Mouse (Mus musculus) embryonic facial prominence, embryonic 14.5 days (tissue): ENCODE data around the gene Cdx4. TPM values are rescaled to one million over a fixed set of nuclear protein-coding genes. Genes with fewer than 3 reads are reported as not detected.

ENCODE experiments used
- ATAC-seq: fragments of 200-750 bp; cut with Nextera tagmentation; 2 replicates; pipeline ENCODE4 v1.8.0; 2017; ENCODE audit warnings: low read depth, moderate number of reproducible peaks, moderate TSS enrichment
- DNase-seq: peaks from one replicate; pipeline ENCODE4 v3.0.0-alpha.2; 2015; ENCODE audit warnings: low spot score
- H3K27ac ChIP-seq: fragments of 300-500 bp; sonication (generic); replicated peaks from 2 replicates; pipeline ENCODE4 v1.5.1; 2014; ENCODE audit warnings: low read depth, mild to moderate bottlenecking, low read length, moderate library complexity
- H3K27me3 ChIP-seq: fragments of 300-500 bp; sonication (generic); replicated peaks from 2 replicates; pipeline ENCODE4 v1.6.1; 2014; ENCODE audit warnings: low read length; ENCODE audit not compliant: control insufficient read depth, insufficient read depth
- H3K36me3 ChIP-seq: fragments of 300-500 bp; sonication (generic); 2 replicates; pipeline ENCODE4 v1.6.1; 2014; ENCODE audit warnings: low read length, mixed read lengths; ENCODE audit not compliant: control insufficient read depth, insufficient read depth
- H3K4me1 ChIP-seq: fragments of 300-500 bp; sonication (generic); 2 replicates; pipeline ENCODE4 v1.6.1; 2014; ENCODE audit warnings: antibody characterized with exemption, low read length; ENCODE audit not compliant: control insufficient read depth, insufficient read depth
- H3K4me2 ChIP-seq: fragments of 300-500 bp; sonication (generic); 2 replicates; pipeline ENCODE4 v1.6.1; 2014; ENCODE audit warnings: low read depth, mild to moderate bottlenecking, low read length, moderate library complexity, mixed read lengths
- H3K4me3 ChIP-seq: fragments of 300-500 bp; sonication (generic); 2 replicates; pipeline ENCODE4 v1.5.1; 2014; ENCODE audit warnings: low read depth, mild to moderate bottlenecking, low read length
- H3K9ac ChIP-seq: fragments of 300-500 bp; sonication (generic); 2 replicates; pipeline ENCODE4 v1.6.1; 2014; ENCODE audit warnings: low read depth, mild to moderate bottlenecking, low read length, moderate library complexity, mixed read lengths
- H3K9me3 ChIP-seq: fragments of 300-500 bp; sonication (generic); 2 replicates; pipeline ENCODE4 v1.6.1; 2016; ENCODE audit warnings: low read length; ENCODE audit not compliant: control insufficient read depth
- WGBS: fragments of 180-500 bp; shearing (Covaris S2); extraction: QIAGEN DNeasy Blood & Tissue Kit; methylation state at CpG from one replicate; pipeline ENCODE4 v1.1.7; 2014; 5-methylcytosine and 5-hydroxymethylcytosine counted together
- polyA plus RNA-seq: library from polyadenylated mRNA; unstranded; fragments of >200 nt; fragmentation: Nextera tagmentation; extraction: Ambion mirVana; gene quantifications from 2 replicates; pipeline ENCODE4 v1.2.1, GENCODE M21; 2014

The Cdx4 gene
- polyA plus RNA-seq, 1 experiment from 2014 or later, result not detected

DNA sequence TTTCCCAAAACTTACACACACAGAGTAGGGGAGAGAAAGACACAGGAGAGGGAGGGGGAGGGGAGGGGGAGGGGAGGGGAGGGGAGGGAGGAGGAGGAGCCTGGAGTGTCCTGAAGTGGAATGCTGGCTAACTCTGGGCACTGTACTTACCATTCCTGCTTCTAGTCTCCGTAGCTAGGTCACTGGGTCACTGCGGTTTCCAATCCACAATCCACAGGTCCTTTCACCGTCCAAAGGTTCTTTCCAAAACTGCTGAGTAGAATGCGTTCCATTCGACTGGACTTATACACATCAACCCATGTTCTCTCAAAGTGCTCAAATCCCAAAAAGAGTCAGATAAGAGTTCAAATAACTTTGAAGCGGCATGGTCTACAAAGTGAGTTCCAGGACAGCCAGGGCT is 7.1 kb upstream of the Cdx4 start:
- ATAC-seq (no peak), DNase-seq (no peak)
- Histone ChIP-seq H3K9ac (no peak overlapping the region), H3K27me3 (peaks cover 24% of the 10 kb centered on the region), H3K9me3 (no peaks in the 10 kb centered on the region), H3K4me1 (no peaks in the 10 kb centered on the region), H3K4me3 (no peak overlapping the region), H3K27ac (no peak overlapping the region), H3K4me2 (no peak overlapping the region), H3K36me3 (no peaks in the 10 kb centered on the region)
- WGBS, result 77% methylated on average over 6 of the region's 6 CpGs

DNA sequence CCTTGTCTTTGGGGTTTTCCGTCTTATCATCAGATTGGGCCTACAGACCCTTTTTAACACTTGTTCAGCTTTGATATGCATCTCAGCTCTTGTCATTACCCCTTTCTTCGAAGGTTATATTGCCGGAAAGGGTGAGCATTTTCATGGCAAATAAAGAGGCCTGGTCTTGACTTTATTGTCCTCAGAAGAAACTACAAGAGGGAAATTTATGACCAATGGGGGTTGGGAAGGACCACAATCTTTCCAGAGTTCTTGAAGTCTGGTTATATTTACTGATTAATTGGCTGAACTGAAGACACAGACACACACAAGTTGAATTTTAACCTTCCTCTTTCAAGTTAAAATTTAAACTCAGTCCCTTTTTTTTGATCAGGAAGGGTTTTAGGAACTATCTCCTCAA is 4.7 kb downstream of the Cdx4 start:
- Histone ChIP-seq H3K9ac (no peak overlapping the region), H3K9me3 (no peaks in the 10 kb centered on the region), H3K27ac (no peak overlapping the region), H3K4me2 (no peak overlapping the region), H3K4me1 (no peaks in the 10 kb centered on the region), H3K4me3 (no peak overlapping the region), H3K27me3 (peaks cover 75% of the 10 kb centered on the region), H3K36me3 (no peaks in the 10 kb centered on the region)
- ATAC-seq (no peak), DNase-seq (no peak)
- WGBS, result 85% methylated on average over 3 of the region's 3 CpGs

DNA sequence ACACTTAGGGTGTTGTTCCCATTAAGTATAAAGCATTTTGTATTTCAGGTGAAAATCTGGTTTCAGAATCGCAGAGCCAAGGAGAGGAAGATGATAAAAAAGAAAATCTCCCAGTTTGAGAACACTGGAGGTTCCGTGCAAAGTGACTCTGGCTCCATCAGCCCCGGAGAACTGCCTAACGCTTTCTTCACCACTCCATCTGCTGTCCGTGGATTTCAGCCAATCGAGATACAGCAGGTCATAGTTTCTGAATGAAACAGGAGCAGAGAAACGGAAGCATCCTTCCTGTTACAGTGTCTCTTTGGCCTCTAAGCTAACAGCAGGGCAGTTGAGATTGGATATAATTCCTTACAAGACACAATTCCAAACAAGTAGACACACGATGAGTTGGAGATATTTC is 8.2 kb downstream of the Cdx4 start:
- no peak for ATAC-seq
- Histone ChIP-seq H3K4me3 (no peak overlapping the region), H3K9me3 (no peaks in the 10 kb centered on the region), H3K4me1 (no peaks in the 10 kb centered on the region), H3K36me3 (no peaks in the 10 kb centered on the region), H3K27me3 (peaks cover 43% of the 10 kb centered on the region), H3K4me2 (no peak overlapping the region), H3K9ac (no peak overlapping the region), H3K27ac (no peak overlapping the region)
- 57% methylated on average over 8 of the region's 8 CpGs for WGBS
- no peak for DNase-seq

DNA sequence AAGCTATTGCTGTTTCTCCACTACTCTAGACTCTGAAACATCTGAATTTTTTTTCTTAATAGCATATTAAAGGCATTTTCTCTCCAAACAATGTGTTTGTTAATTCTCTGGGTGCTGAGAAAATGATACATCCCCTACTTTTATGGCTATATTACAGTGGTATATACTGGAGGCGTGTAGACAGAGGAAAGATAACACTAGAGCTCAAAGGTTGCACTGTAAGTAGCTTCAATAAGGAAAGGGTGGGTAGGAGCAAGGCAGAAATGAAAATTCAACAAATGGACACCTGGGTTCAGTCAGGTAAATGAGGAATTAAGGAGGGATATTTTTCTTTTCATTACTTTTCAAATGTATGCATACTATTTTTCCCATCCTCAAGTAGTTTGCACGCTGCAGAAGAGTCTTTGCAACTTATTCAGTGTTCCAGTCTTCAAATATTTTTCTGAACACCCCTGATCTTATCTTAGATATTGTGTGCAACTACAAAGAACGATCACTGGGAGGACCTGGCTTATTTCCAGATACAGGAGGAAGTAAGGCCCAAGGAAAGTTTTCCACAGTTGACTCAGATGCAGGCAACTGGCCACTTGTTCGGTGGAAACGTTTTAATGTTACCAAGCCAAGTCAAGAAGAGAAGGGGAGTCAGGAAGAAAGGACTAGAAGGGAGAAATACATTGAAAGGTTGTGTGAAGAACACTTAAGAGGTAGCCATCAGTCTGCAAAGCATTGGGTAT is 10.1 kb downstream of the Cdx4 start:
- Histone ChIP-seq H3K36me3 (no peaks in the 10 kb centered on the region), H3K4me3 (no peak overlapping the region), H3K9me3 (no peaks in the 10 kb centered on the region), H3K27ac (no peak overlapping the region), H3K9ac (no peak overlapping the region), H3K4me1 (no peaks in the 10 kb centered on the region), H3K27me3 (peaks cover 31% of the 10 kb centered on the region), H3K4me2 (no peak overlapping the region)
- DNase-seq (no peak), ATAC-seq (no peak)
- 63% methylated on average over 5 of the region's 5 CpGs for WGBS

DNA sequence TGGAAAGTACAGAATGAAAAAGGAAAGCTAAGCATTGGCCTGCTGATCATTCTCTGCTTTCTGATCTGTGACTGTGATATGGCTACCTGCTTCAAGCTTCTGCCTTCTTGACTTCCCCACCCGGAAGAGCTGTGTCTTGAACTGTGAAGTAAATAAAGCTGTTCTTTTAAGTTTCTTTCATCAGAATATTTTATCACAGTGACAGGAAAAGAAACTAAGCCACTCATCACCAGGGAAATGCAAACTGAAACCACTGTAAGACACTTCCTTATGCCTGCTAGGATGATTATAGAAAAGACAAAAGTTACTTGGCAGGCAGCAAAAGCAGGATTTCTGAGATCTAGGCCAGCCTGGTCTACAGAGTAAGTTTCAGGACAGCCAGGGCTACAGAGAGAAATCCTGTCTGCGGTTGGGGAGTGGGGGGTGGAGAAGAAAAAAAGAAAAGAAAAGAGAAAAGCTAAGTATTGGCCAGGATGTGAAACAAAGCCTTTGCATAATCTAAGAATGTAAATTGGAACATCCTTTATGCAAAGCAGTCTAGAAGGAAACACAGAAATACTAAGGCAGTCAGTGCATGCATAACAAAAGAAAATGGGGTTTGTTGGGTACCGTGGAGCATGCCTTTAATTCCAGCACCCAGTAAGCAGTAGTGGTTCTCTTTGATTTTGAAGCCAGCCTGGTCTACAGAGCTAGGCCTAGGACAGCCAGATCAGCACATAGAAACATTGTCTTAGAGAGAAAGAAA is 20.3 kb downstream of the Cdx4 start:
- ATAC-seq, result no peak
- no peaks in the 10 kb centered on the region for H3K36me3 ChIP-seq
- 69% methylated on average over 3 of the region's 3 CpGs for WGBS
- no peaks in the 10 kb centered on the region for H3K4me1 ChIP-seq
- H3K4me3 ChIP-seq, result no peak overlapping the region
- H3K27me3 ChIP-seq, result peaks cover 5% of the 10 kb centered on the region
- no peak overlapping the region for H3K4me2 ChIP-seq
- DNase-seq, result no peak
- H3K9ac ChIP-seq, result no peak overlapping the region
- no peaks in the 10 kb centered on the region for H3K9me3 ChIP-seq
- no peak overlapping the region for H3K27ac ChIP-seq

DNA sequence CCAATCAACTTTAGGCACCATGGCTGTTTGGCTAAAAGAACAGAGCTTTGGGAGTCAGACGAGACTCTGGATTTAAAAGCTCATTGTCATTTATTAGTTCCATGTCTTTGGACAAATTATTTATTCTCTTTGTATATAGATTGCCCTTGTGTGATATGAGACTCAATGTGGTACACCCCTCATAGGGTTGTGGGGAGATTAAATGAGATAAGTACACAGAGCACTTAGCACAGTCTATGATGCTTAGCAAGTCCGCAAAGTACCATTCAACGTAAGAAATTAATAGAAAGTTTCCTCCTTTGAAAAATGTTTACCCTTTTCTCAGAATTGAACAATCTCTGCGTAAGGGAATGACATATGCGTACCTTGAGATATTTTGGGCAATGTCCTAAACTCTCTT is 34.6 kb downstream of the Cdx4 start:
- no peak overlapping the region for H3K9ac ChIP-seq
- H3K27ac ChIP-seq, result no peak overlapping the region

DNA sequence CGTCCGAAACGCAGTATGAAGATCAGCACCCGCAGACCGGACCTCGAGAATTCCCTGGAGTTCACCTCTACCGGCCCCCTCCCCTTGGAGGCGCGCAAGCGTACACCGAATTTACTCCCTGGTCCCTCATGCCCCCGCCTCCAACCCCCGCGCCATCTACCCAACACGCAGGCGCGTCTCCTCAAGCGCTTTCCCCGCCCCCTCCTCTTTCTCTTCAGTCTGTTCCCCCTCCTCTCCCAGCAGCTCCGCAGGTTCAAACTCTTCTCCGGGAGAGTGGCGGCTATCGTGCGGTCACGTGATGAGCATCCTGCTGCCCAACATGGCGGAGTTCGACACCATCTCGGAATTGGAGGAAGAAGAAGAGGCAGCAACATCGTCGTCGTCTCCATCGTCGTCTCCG is 35.1 kb downstream of the Cdx4 start, which contains the start of gene Chic1:
Gene Chic1, plus strand, starts transcription at position 190 of the 400 bp plus-strand sequence.
- H3K9me3 ChIP-seq, result no peaks in the 10 kb centered on the region
- H3K27ac ChIP-seq, result no peak within 1 kb of the TSS
- H3K4me3 ChIP-seq, result peak within 1 kb of the TSS; percentile 54
- peaks cover 38% of the 10 kb centered on the region for H3K27me3 ChIP-seq
- peak; percentile 95 for ATAC-seq
- WGBS, result 21% methylated on average over 33 of the region's 34 CpGs
- H3K4me1 ChIP-seq, result no peaks in the 10 kb centered on the region
- H3K4me2 ChIP-seq, result peak within 1 kb of the TSS; percentile 54
- H3K9ac ChIP-seq, result peak within 1 kb of the TSS; percentile 69
- peak; percentile 91 for DNase-seq
- no peaks in the 10 kb centered on the region for H3K36me3 ChIP-seq

More for the DNA sequence above, 34.6 kb downstream of the Cdx4 start:
- no peak for DNase-seq
- 46% methylated on average over 5 of the region's 5 CpGs for WGBS
- Histone ChIP-seq H3K36me3 (no peaks in the 10 kb centered on the region), H3K27me3 (peaks cover 40% of the 10 kb centered on the region), H3K4me2 (peak overlapping the region; percentile 54), H3K9me3 (no peaks in the 10 kb centered on the region), H3K4me1 (no peaks in the 10 kb centered on the region), H3K4me3 (peak overlapping the region; percentile 54)
- ATAC-seq, result 0 out of 2 replicates have a peak, but pooled peaks have one; percentile 16

DNA sequence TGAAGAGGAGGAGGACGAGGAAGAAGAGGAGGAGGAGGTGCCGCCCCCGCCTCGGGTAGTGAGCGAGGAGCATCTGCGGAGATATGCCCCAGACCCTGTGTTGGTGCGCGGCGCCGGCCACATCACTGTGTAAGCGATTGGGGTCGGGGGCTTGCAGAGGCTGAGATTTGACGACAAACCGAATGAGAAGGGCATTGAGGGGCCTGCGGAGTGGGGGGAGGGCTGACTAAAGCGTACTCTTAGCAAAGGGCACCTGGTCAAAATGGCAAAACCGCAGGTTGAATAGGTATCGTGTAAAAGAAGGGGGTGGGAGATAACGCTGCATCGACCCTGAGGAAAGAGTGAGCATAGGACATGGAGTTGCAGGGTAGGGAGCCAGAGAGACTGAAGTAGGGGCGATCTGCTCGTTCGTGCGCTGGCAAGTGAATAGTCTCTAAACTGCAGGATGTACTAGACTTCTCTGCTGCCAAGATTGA is 35.6 kb downstream of the Cdx4 start:
- H3K27me3 ChIP-seq, result peaks cover 37% of the 10 kb centered on the region
- peak overlapping the region; percentile 54 for H3K4me3 ChIP-seq
- peak overlapping the region; percentile 69 for H3K9ac ChIP-seq
- DNase-seq (no peak), ATAC-seq (peak; percentile 82)
- peak overlapping the region; percentile 54 for H3K4me2 ChIP-seq
- no peaks in the 10 kb centered on the region for H3K9me3 ChIP-seq
- no peak overlapping the region for H3K27ac ChIP-seq
- no peaks in the 10 kb centered on the region for H3K36me3 ChIP-seq
- H3K4me1 ChIP-seq, result no peaks in the 10 kb centered on the region
- WGBS, result 15% methylated on average over 24 of the region's 24 CpGs
